Mouse (Mus musculus): Measurements from ENCODE around the gene Ncapg2. TPM values are rescaled to one million over a fixed set of nuclear protein-coding genes. Genes with fewer than 3 reads are reported as not detected.

Gene Ncapg2
- polyA plus RNA-seq (2014; fragmentation: Nextera tagmentation; extraction: Ambion mirVana), result 57.7 and 58.4 TPM in 2 replicates

DNA sequence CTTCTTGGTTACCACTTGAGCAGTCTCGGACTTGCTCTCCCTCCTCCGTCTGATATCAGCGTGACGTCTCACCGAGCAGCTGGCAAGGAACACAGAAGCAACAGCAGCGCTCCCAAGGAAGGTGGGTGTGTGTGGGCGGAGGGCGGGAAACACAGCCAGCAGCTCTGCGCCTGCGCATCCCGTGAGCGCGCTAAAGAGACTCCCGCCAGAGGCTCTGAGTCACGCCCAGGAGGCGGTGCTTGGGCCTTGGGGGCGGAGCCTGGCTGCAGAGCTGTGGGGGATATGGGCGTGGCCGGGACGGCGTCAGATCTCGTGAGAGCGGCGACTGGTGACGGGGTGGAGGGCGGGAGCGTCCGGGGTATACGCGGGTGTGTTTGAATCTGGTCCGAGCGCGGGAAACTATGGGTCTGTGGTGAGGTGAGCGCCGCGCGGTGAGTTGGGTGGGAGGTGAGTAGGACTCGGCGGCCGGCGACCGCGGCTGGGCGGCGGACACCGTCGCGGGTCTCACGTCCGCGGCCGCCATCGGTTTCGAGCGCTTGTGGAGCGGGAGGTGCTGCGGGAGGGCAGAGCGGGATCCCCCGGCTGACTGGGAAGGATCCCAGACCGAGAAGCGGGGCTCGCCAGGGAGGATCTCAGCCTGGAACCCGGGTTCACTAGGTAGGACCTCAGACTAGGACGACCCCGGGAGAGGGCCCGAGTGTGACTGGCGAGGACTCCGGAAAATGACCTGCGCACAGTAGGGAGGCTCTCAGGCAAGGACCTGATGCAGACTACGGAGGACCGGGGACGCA lies at the start of gene Ncapg2:
TSS of gene Ncapg2 (plus strand) at position 358 of the 791 bp plus-strand sequence.
- Histone ChIP-seq H3K27me3 (ENCODE audit: insufficient read depth, low read length) (no peaks in the 10 kb centered on the region), H3K4me1 (ENCODE audit: insufficient read depth) (no peaks in the 10 kb centered on the region), H3K27ac (ENCODE audit: low read depth) (peak within 1 kb of the TSS; percentile 75), H3K4me2 (peak within 1 kb of the TSS; percentile 73), H3K9me3 (ENCODE audit: low read depth, low read length) (peaks cover 29% of the 10 kb centered on the region; the same call in 1 of the 2 replicates), H3K36me3 (ENCODE audit: insufficient read depth) (peaks cover 27% of the 10 kb centered on the region; the same call in 1 of the 2 replicates), H3K4me3 (ENCODE audit: low read depth, low read length) (peak within 1 kb of the TSS; percentile 81), H3K9ac (peak within 1 kb of the TSS; percentile 93)
- no peak for TF ChIP-seq CTCF (IDR thresholded peaks at IDR 0.05; ENCODE audit: low read depth)
- DNase-seq, result peak; percentile 100
- under 1% methylated on average over 72 of the region's 72 CpGs for WGBS
- peak; percentile 99 for ATAC-seq (ENCODE audit: insufficient read depth)

DNA sequence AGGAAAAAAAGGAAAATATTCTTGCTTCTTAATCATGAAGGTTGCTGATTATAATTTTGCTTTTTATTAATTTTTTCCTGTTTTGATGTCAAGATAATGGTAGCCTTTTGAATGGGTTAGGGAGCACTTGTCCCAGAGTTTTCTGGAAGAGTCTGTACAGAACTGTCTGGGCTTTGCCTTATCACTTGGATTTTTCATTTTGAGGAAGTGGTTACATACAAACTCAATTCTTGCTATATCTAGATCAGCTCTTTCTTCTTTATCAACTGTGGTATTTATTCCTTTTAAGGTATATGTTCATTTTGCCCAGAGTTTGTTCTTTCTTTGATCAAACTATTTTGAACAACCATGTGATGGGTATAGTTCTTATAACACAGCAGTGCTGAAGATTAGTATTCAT lies 43.1 kb upstream of the Ncapg2 start:
- Histone ChIP-seq H3K4me2 (no peak overlapping the region), H3K9me3 (ENCODE audit: low read depth, low read length) (no peaks in the 10 kb centered on the region), H3K27me3 (ENCODE audit: insufficient read depth, low read length) (no peaks in the 10 kb centered on the region), H3K4me3 (ENCODE audit: low read depth, low read length) (no peak overlapping the region), H3K4me1 (ENCODE audit: insufficient read depth) (no peaks in the 10 kb centered on the region), H3K27ac (ENCODE audit: low read depth) (no peak overlapping the region), H3K36me3 (ENCODE audit: insufficient read depth) (peaks cover 30% of the 10 kb centered on the region), H3K9ac (no peak overlapping the region)
- ATAC-seq (ENCODE audit: insufficient read depth), result no peak
- no peak for DNase-seq
- TF ChIP-seq CTCF (IDR thresholded peaks at IDR 0.05; ENCODE audit: low read depth), result no peak

DNA sequence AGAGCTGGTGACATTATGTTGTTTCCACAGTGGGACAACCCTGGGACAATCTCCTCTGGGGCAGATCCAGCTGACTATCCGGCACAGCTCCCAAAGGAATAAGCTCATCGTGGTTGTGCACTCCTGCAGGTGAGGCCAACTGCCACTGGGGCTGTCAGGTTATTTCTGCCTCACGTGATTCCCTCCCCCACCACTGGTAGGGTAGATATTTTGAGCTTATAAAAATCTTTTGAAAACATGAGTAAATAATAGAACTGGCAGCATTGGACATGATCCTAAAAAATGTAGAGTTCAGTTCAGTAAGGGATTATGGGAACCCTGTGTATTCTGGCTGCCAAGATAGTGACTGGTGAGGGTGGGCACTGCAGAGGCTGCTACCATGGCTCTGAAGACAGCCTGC lies 38.3 kb upstream of the Ncapg2 start:
- ATAC-seq (ENCODE audit: insufficient read depth), result no peak
- H3K36me3 ChIP-seq (ENCODE audit: insufficient read depth), result peaks cover 43% of the 10 kb centered on the region

DNA sequence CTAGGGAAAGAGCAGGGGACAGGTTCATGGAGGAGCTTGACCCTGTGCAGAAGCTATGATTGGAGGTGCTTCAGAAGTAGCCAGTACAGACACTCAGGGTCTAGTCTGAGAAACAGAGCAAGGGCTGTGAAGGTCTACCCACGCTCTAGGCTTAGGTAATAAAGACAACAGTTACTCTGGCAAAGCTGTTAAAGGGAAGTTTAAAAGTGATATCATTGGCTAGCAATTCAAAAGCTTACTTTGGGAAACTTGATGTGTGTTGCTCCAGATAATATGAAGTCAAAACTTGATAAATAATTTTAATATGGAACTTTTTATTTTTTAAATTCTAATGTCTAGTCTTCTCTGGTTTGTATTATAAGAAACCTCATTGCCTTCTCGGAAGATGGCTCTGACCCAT lies 37.9 kb upstream of the Ncapg2 start:
- peaks cover 43% of the 10 kb centered on the region for H3K36me3 ChIP-seq (ENCODE audit: insufficient read depth)
- TF ChIP-seq CTCF (IDR thresholded peaks at IDR 0.05; ENCODE audit: low read depth), result no peak
- 88% methylated on average over 2 of the region's 2 CpGs for WGBS

More for the DNA sequence above, 38.3 kb upstream of the Ncapg2 start:
- WGBS, result 86% methylated on average over 3 of the region's 3 CpGs
- H3K4me3 ChIP-seq (ENCODE audit: low read depth, low read length), result no peak overlapping the region
- no peak overlapping the region for H3K4me2 ChIP-seq
- DNase-seq, result no peak
- H3K9me3 ChIP-seq (ENCODE audit: low read depth, low read length), result no peaks in the 10 kb centered on the region
- TF ChIP-seq CTCF (IDR thresholded peaks at IDR 0.05; ENCODE audit: low read depth), result no peak
- H3K4me1 ChIP-seq (ENCODE audit: insufficient read depth), result no peaks in the 10 kb centered on the region
- H3K27me3 ChIP-seq (ENCODE audit: insufficient read depth, low read length), result no peaks in the 10 kb centered on the region
- no peak overlapping the region for H3K9ac ChIP-seq
- no peak overlapping the region for H3K27ac ChIP-seq (ENCODE audit: low read depth)

DNA sequence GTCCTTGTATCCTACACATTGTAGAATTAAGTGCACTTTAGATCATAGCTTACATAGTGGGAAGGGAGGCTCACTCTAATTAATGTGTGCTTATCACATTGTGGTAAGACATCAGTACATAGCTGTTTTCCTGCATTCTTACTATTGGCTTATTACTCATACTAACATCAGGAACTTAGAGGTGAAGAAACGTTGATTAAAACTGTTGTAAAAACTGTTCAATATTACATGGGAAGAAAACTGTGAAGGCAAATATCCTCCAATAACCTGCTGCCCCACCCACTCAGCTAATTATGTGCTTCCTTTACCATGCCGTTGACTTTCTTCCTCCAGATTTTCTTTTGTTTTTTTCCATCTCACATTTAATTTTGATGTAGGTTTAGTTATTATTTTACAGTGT lies 36.3 kb upstream of the Ncapg2 start:
- ATAC-seq (ENCODE audit: insufficient read depth) (no peak), DNase-seq (no peak)
- TF ChIP-seq CTCF (IDR thresholded peaks at IDR 0.05; ENCODE audit: low read depth), result no peak
- Histone ChIP-seq H3K27me3 (ENCODE audit: insufficient read depth, low read length) (no peaks in the 10 kb centered on the region), H3K9me3 (ENCODE audit: low read depth, low read length) (no peaks in the 10 kb centered on the region), H3K4me3 (ENCODE audit: low read depth, low read length) (no peak overlapping the region), H3K4me1 (ENCODE audit: insufficient read depth) (no peaks in the 10 kb centered on the region), H3K27ac (ENCODE audit: low read depth) (no peak overlapping the region), H3K4me2 (no peak overlapping the region), H3K36me3 (ENCODE audit: insufficient read depth) (peaks cover 49% of the 10 kb centered on the region), H3K9ac (no peak overlapping the region)
- 80% methylated on average over 2 of the region's 2 CpGs for WGBS

More for the DNA sequence above, 37.9 kb upstream of the Ncapg2 start:
- no peaks in the 10 kb centered on the region for H3K9me3 ChIP-seq (ENCODE audit: low read depth, low read length)
- no peaks in the 10 kb centered on the region for H3K4me1 ChIP-seq (ENCODE audit: insufficient read depth)
- H3K4me2 ChIP-seq, result no peak overlapping the region
- DNase-seq (no peak), ATAC-seq (ENCODE audit: insufficient read depth) (no peak)
- H3K9ac ChIP-seq, result no peak overlapping the region
- no peaks in the 10 kb centered on the region for H3K27me3 ChIP-seq (ENCODE audit: insufficient read depth, low read length)
- no peak overlapping the region for H3K27ac ChIP-seq (ENCODE audit: low read depth)
- H3K4me3 ChIP-seq (ENCODE audit: low read depth, low read length), result no peak overlapping the region

DNA sequence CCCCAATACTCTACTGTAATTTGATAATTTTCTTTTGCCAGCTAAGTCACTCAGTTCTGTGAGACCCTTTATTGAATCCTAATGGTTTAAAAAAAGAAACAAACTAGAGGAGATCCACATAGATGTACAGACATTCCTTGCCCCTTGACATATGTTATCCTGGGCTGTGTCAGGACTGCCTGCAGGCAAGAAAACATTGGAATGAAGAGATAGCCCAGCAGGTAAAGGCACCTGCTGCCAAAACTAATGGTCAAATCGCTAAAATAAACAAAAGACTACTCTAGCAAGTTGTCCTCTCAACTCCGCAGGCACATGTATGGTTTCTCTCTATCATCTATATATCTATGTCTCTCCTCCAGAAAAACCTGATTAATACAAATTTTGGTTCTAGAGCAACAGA lies 22.1 kb upstream of the Ncapg2 start:
- Histone ChIP-seq H3K4me2 (no peak overlapping the region), H3K4me1 (ENCODE audit: insufficient read depth) (no peaks in the 10 kb centered on the region), H3K27me3 (ENCODE audit: insufficient read depth, low read length) (no peaks in the 10 kb centered on the region), H3K9ac (no peak overlapping the region), H3K27ac (ENCODE audit: low read depth) (no peak overlapping the region), H3K9me3 (ENCODE audit: low read depth, low read length) (no peaks in the 10 kb centered on the region), H3K36me3 (ENCODE audit: insufficient read depth) (no peaks in the 10 kb centered on the region), H3K4me3 (ENCODE audit: low read depth, low read length) (no peak overlapping the region)
- WGBS, result 77% methylated on average over 2 of the region's 2 CpGs
- DNase-seq (no peak), ATAC-seq (ENCODE audit: insufficient read depth) (no peak)
- TF ChIP-seq CTCF (IDR thresholded peaks at IDR 0.05; ENCODE audit: low read depth), result no peak

DNA sequence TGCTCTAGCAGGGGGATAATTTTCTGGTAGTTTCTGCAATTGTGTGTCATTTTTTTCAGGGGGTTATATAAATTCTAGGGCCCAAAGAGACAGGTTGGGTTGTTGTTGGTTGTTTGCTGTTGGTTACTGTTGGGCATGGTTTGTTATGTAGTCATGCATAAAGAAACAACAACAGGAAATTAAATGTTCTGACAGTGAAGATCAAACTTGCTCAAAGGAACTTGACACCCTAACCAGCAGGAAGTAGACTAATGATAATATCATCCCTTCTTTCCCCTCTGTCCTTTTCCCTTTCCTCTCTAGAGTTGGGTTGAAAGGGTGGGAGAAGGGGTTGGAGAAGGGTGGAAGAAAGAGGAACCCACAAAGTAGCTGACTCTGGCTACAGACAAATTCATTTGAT lies 21.2 kb upstream of the Ncapg2 start:
- no peak for TF ChIP-seq CTCF (IDR thresholded peaks at IDR 0.05; ENCODE audit: low read depth)
- Histone ChIP-seq H3K4me2 (no peak overlapping the region), H3K9me3 (ENCODE audit: low read depth, low read length) (no peaks in the 10 kb centered on the region), H3K36me3 (ENCODE audit: insufficient read depth) (no peaks in the 10 kb centered on the region), H3K27me3 (ENCODE audit: insufficient read depth, low read length) (no peaks in the 10 kb centered on the region), H3K4me3 (ENCODE audit: low read depth, low read length) (no peak overlapping the region), H3K4me1 (ENCODE audit: insufficient read depth) (no peaks in the 10 kb centered on the region), H3K9ac (no peak overlapping the region), H3K27ac (ENCODE audit: low read depth) (no peak overlapping the region)
- DNase-seq (no peak), ATAC-seq (ENCODE audit: insufficient read depth) (no peak)

Data from lung, embryonic 14.5 days (tissue).